Mouse (Mus musculus) heart, embryonic 13.5 days (tissue): ENCODE results near the gene Zfp335. TPM values are rescaled to one million over a fixed set of nuclear protein-coding genes. Genes with fewer than 3 reads are reported as not detected.

Source experiments
- ATAC-seq: fragments of 200-750 bp; cut with Nextera tagmentation; 2 replicates; pipeline ENCODE4 v1.8.0; 2017; ENCODE audit warnings: moderate TSS enrichment; ENCODE audit not compliant: insufficient number of reproducible peaks, low FRiP score, low TSS enrichment; ENCODE audit errors: extremely low read depth
- H3K27ac ChIP-seq: fragments of 300-500 bp; sonication (generic); replicated peaks from 2 replicates; pipeline ENCODE4 v1.5.1; 2015; ENCODE audit warnings: moderate library complexity, mild to moderate bottlenecking, inconsistent platforms
- H3K27me3 ChIP-seq: fragments of 300-500 bp; sonication (generic); replicated peaks from 2 replicates; pipeline ENCODE4 v1.6.1; 2015; ENCODE audit warnings: mild to moderate bottlenecking, inconsistent platforms
- H3K36me3 ChIP-seq: fragments of 300-500 bp; sonication (generic); 2 replicates; pipeline ENCODE4 v1.6.1; 2015; ENCODE audit warnings: mild to moderate bottlenecking, inconsistent platforms
- H3K4me1 ChIP-seq: fragments of 300-500 bp; sonication (generic); 2 replicates; pipeline ENCODE4 v1.6.1; 2015; ENCODE audit warnings: inconsistent platforms
- H3K4me2 ChIP-seq: fragments of 300-500 bp; sonication (generic); 2 replicates; pipeline ENCODE4 v1.6.1; 2015; ENCODE audit warnings: inconsistent platforms, mild to moderate bottlenecking, moderate library complexity
- H3K4me3 ChIP-seq: fragments of 300-500 bp; sonication (generic); 2 replicates; pipeline ENCODE4 v1.5.1; 2015; ENCODE audit warnings: moderate library complexity, mild to moderate bottlenecking, inconsistent platforms
- H3K9ac ChIP-seq: fragments of 300-500 bp; sonication (generic); 2 replicates; pipeline ENCODE4 v1.6.1; 2015; ENCODE audit warnings: inconsistent platforms, mild to moderate bottlenecking, moderate library complexity
- H3K9me3 ChIP-seq: fragments of 300-500 bp; sonication (generic); 2 replicates; pipeline ENCODE4 v1.6.1; 2016; ENCODE audit warnings: inconsistent platforms
- whole genome bisulfite sequencing: fragments of 180-500 bp; shearing (Covaris S2); methylation state at CpG from one replicate; pipeline ENCODE4 v1.1.7; 2015; ENCODE audit warnings: mixed read lengths; 5-methylcytosine and 5-hydroxymethylcytosine counted together
- polyA plus RNA-seq: library from polyadenylated mRNA; unstranded; fragments of >200 nt; fragmentation: Nextera tagmentation; extraction: Ambion mirVana; gene quantifications from 2 replicates; pipeline ENCODE4 v1.2.1, GENCODE M21; 2015

Zfp335 gene
- polyA plus RNA-seq, 1 experiment from 2014 or later: 9.2 TPM

GRCm38 (mm10) chr2:164845782-164846181 is 65.8 kb downstream of the Zfp335 start:
- WGBS: 50% methylated on average over 3 of the region's 3 CpGs
- ATAC-seq: no peak

More at GRCm38 (mm10) chr2:164845782-164846181, 65.8 kb downstream of the Zfp335 start:
- H3K27me3 ChIP-seq: no peaks in the 10 kb centered on the region
- H3K4me1 ChIP-seq: no peaks in the 10 kb centered on the region
- H3K27ac ChIP-seq: no peak overlapping the region
- H3K36me3 ChIP-seq: peaks cover 4% of the 10 kb centered on the region; the same call in 1 of the 2 replicates
- no peak overlapping the region for H3K4me3 ChIP-seq
- no peak overlapping the region for H3K9ac ChIP-seq
- no peak overlapping the region for H3K4me2 ChIP-seq
- H3K9me3 ChIP-seq: no peaks in the 10 kb centered on the region

Other genes starting within 250 kb of the Zfp335 start
- gene Wfdc11, start 237.7 kb downstream of the Zfp335 start, polyA plus RNA-seq: not detected in 2 replicates
- gene Wfdc13, start 226.7 kb downstream of the Zfp335 start, polyA plus RNA-seq: not detected in 2 replicates
- not detected in 2 replicates for gene Spint4, start 213.3 kb downstream of the Zfp335 start, polyA plus RNA-seq
- gene Spint5, start 196.5 kb downstream of the Zfp335 start, polyA plus RNA-seq: not detected in 2 replicates
- gene Wfdc3, start 165.8 kb downstream of the Zfp335 start, polyA plus RNA-seq: 0.27 and 0.28 TPM in 2 replicates
- gene Dnttip1, start 165.8 kb downstream of the Zfp335 start, polyA plus RNA-seq: 55.0 and 56.9 TPM in 2 replicates
- gene Ube2c, start 141.9 kb downstream of the Zfp335 start, polyA plus RNA-seq: 434 and 464 TPM in 2 replicates
- 1.0 and 3.8 TPM in 2 replicates for gene Tnnc2, start 131.8 kb downstream of the Zfp335 start, polyA plus RNA-seq
- gene Snx21, start 125.9 kb downstream of the Zfp335 start, polyA plus RNA-seq: 26.7 and 31.8 TPM in 2 replicates
- 12.0 and 18.0 TPM in 2 replicates for gene Acot8, start 106.9 kb downstream of the Zfp335 start, polyA plus RNA-seq
- 5.0 and 5.4 TPM in 2 replicates for gene Zswim3, start 106.7 kb downstream of the Zfp335 start, polyA plus RNA-seq
- gene Zswim1, start 89.1 kb downstream of the Zfp335 start, polyA plus RNA-seq: 8.7 and 9.0 TPM in 2 replicates
- not detected in 2 replicates for gene Spata25, start 83.2 kb downstream of the Zfp335 start, polyA plus RNA-seq
- 171 and 180 TPM in 2 replicates for gene Ctsa, start 78.9 kb downstream of the Zfp335 start, polyA plus RNA-seq
- 44.5 and 46.7 TPM in 2 replicates for gene Neurl2, start 78.3 kb downstream of the Zfp335 start, polyA plus RNA-seq
- 11.8 and 14.9 TPM in 2 replicates for gene Pltp, start 54.0 kb downstream of the Zfp335 start, polyA plus RNA-seq
- gene Pcif1, start 32.5 kb downstream of the Zfp335 start, polyA plus RNA-seq: 56.0 and 63.1 TPM in 2 replicates
- 0.33 and 0.36 TPM in 2 replicates for gene Mmp9, start 29.0 kb upstream of the Zfp335 start, polyA plus RNA-seq
- gene Slc12a5, start 49.0 kb upstream of the Zfp335 start, polyA plus RNA-seq: 0.42 and 0.56 TPM in 2 replicates
- gene Ncoa5, start 123.1 kb upstream of the Zfp335 start, polyA plus RNA-seq: 40.0 and 42.2 TPM in 2 replicates
- gene Cd40, start 143.9 kb upstream of the Zfp335 start, polyA plus RNA-seq: 7.6 and 8.5 TPM in 2 replicates
- gene 1700025C18Rik, start 179.0 kb upstream of the Zfp335 start, polyA plus RNA-seq: not detected in 2 replicates